Mouse (Mus musculus) heart, embryonic 14.5 days (tissue): ENCODE data around the gene Mob3a. TPM values are rescaled to one million over a fixed set of nuclear protein-coding genes. Genes with fewer than 3 reads are reported as not detected.
"Not testable (repeated sequence)": the region's sequence is repeated elsewhere in the genome, so short reads cannot be mapped to it uniquely, and the experiment has no call there.

ENCODE experiments used
- ATAC-seq: fragments of 200-750 bp; cut with Nextera tagmentation; 2 replicates; pipeline ENCODE4 v1.8.0; 2017; ENCODE audit warnings: low read depth, moderate TSS enrichment; ENCODE audit not compliant: insufficient number of reproducible peaks, insufficient read depth, low FRiP score
- H3K27ac ChIP-seq, 2 experiments: fragments of 200-500 bp in 1 of 2; fragments of 300-500 bp in 1 of 2; sonication (generic) in 1 of 2; replicated peaks in 1 of 2; 2 replicates each; pipeline ENCODE4 v1.5.1; 2012 to 2014; ENCODE audit warnings: low read depth in 2 of 2, low read length in 2 of 2, control low read depth in 1 of 2, mild to moderate bottlenecking in 1 of 2, mixed read lengths in 1 of 2; ENCODE audit not compliant: control insufficient read depth in 1 of 2, insufficient read depth in 1 of 2
- H3K27me3 ChIP-seq: fragments of 300-500 bp; sonication (generic); 2 replicates; pipeline ENCODE4 v1.6.1; 2014; ENCODE audit warnings: mild to moderate bottlenecking, low read length, control low read depth; ENCODE audit not compliant: control insufficient read depth, insufficient read depth
- H3K36me3 ChIP-seq: fragments of 300-500 bp; sonication (generic); 2 replicates; pipeline ENCODE4 v1.6.1; 2014; ENCODE audit warnings: mild to moderate bottlenecking, control low read depth, low read length, mixed read lengths; ENCODE audit not compliant: control insufficient read depth, insufficient read depth
- H3K4me1 ChIP-seq, 2 experiments: fragments of 200-500 bp in 1 of 2; fragments of 300-500 bp in 1 of 2; sonication (generic) in 1 of 2; 2 replicates each; pipeline ENCODE4 v1.6.1; 2012 to 2014; ENCODE audit warnings: low read length in 2 of 2, control low read depth in 1 of 2, mixed read lengths in 1 of 2; ENCODE audit not compliant: control insufficient read depth in 2 of 2, insufficient read depth in 2 of 2
- H3K4me2 ChIP-seq: fragments of 300-500 bp; sonication (generic); 2 replicates; pipeline ENCODE4 v1.6.1; 2014; ENCODE audit warnings: mild to moderate bottlenecking, low read length
- H3K4me3 ChIP-seq, 2 experiments: fragments of 200-500 bp in 1 of 2; fragments of 300-500 bp in 1 of 2; sonication (generic) in 1 of 2; 2 replicates each; pipeline ENCODE4 v1.5.1; 2012 to 2014; ENCODE audit warnings: low read length in 2 of 2, mild to moderate bottlenecking in 2 of 2, control low read depth in 1 of 2, low read depth in 1 of 2, moderate library complexity in 1 of 2; ENCODE audit not compliant: control insufficient read depth in 1 of 2, insufficient read depth in 1 of 2
- H3K9ac ChIP-seq: fragments of 300-500 bp; sonication (generic); 2 replicates; pipeline ENCODE4 v1.6.1; 2014; ENCODE audit warnings: mild to moderate bottlenecking, low read length
- H3K9me3 ChIP-seq: fragments of 300-500 bp; sonication (generic); 2 replicates; pipeline ENCODE4 v1.6.1; 2016; ENCODE audit warnings: low read length, control low read depth; ENCODE audit not compliant: control insufficient read depth
- WGBS: fragments of 180-500 bp; shearing (Covaris S2); extraction: QIAGEN DNeasy Blood & Tissue Kit; methylation state at CpG from one replicate; pipeline ENCODE4 v1.1.7; 2014; 5-methylcytosine and 5-hydroxymethylcytosine counted together
- polyA plus RNA-seq: library from polyadenylated mRNA; unstranded; fragments of >200 nt; fragmentation: Nextera tagmentation; extraction: Ambion mirVana; gene quantifications from 2 replicates; pipeline ENCODE4 v1.2.1, GENCODE M21; 2014

The Mob3a gene
- polyA plus RNA-seq, 1 experiment from 2014 or later: 22.3 TPM

DNA sequence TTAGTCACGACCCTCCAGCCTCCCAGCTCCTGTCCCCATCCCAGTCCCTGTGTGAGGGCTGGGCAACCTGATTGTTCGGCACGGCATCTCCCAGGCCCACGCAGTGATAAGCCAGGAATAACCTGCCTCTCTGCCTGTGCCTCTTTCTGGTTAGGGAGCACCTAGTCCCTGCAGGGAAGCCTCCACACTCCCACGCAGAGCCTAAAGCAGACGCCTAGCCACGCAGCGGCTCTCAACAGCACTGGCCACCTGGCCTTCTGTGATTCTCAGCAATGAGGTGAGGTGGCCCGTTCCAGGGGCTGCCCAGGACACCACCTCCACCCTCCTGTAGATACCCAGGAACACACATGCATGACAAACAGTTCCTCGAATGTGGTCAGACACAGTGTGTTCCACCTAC, 51.4 kb downstream of the Mob3a start:
- Histone ChIP-seq H3K4me1 (peaks cover 5 to 13% of the 10 kb centered on the region in 2 experiments), H3K9ac (no peak overlapping the region), H3K27ac (no peak overlapping the region), H3K4me3 (no peak overlapping the region), H3K27me3 (no peaks in the 10 kb centered on the region), H3K9me3 (no peaks in the 10 kb centered on the region), H3K36me3 (peaks cover 35% of the 10 kb centered on the region), H3K4me2 (no peak overlapping the region)
- no peak for ATAC-seq
- WGBS: 77% methylated on average over 10 of the region's 10 CpGs

DNA sequence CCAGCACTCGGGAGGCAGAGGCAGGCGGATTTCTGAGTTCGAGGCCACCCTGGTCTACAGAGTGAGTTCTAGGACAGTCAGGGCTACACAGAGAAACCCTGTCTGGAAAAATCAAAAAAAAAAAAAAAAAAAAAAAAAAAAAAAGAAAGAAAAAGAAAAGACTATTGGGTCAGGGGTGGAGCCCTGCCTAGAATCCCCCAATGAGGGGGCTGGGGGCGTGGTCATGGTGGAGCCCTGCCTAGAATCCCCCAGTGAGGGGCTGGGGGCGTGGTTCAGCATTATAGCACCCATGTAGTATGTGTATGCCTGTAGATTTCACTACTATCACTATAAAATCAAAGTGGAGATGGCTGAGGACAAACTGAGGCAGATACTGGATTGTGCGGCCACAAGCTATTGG, 51.9 kb downstream of the Mob3a start:
- not testable (repeated sequence) for H3K4me1 ChIP-seq, ATAC-seq, H3K27me3 ChIP-seq, H3K9me3 ChIP-seq, H3K9ac ChIP-seq, H3K4me2 ChIP-seq, H3K4me3 ChIP-seq, H3K27ac ChIP-seq
- 84% methylated on average over 6 of the region's 6 CpGs for WGBS
- peaks cover 40% of the 10 kb centered on the region for H3K36me3 ChIP-seq

DNA sequence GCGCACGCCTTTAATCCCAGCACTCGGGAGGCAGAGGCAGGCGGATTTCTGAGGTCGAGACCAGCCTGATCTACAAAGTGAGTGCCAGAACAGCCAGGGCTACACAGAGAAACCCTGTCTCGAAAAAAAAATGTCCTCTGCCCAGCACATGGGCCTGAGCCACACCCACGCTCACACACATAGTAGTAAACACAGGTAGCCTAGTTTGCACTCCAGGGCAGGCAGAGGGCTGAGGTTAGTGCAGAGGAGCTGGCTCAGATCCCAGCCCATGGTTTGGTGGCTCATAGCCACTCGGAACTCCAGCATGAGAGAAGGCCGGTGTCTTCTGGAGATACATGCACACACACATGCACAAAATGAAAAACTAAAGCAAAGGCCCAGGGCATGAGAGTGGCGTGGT, 54.8 kb downstream of the Mob3a start:
- H3K4me3 ChIP-seq: no peak overlapping the region
- no peaks in the 10 kb centered on the region for H3K9me3 ChIP-seq
- H3K4me1 ChIP-seq: no peaks in the 10 kb centered on the region; a peak in 1 of 4 replicates
- no peak overlapping the region for H3K27ac ChIP-seq
- 94% methylated on average over 10 of the region's 10 CpGs for WGBS
- no peak overlapping the region for H3K4me2 ChIP-seq
- H3K36me3 ChIP-seq: peaks cover 65% of the 10 kb centered on the region
- no peak for ATAC-seq
- H3K27me3 ChIP-seq: no peaks in the 10 kb centered on the region
- no peak overlapping the region for H3K9ac ChIP-seq

DNA sequence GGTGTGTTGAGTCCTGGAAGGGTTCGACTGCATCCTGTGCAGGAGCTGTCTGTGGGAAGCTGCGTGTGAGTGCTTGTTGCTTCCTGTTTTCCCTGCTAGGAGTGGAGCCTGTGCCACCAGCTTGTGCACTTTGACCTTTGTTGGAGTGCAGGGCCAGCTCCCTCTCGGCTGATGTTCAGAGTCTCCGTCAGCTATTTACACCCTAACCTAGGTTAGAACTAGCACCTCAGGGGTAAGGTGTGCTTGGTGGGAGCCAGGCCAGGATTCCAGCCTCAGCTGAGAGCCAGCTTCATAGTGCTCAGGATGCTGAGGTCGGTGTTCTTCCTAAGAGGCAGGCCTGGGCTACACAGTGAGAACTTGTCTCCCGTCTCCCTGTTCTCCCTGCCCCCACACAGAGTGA, 66.4 kb downstream of the Mob3a start:
- H3K4me3 ChIP-seq: no peak overlapping the region
- 78% methylated on average over 6 of the region's 6 CpGs for WGBS

More for the DNA sequence above, 66.4 kb downstream of the Mob3a start:
- peaks cover 72% of the 10 kb centered on the region for H3K36me3 ChIP-seq
- no peaks in the 10 kb centered on the region for H3K9me3 ChIP-seq
- no peak overlapping the region for H3K9ac ChIP-seq
- no peaks in the 10 kb centered on the region for H3K27me3 ChIP-seq
- H3K4me1 ChIP-seq: peaks cover 0 to under 1% of the 10 kb centered on the region in 2 experiments; a peak in 1 of 4 replicates
- H3K27ac ChIP-seq: no peak overlapping the region
- no peak overlapping the region for H3K4me2 ChIP-seq
- no peak for ATAC-seq

Other genes with a start within 250 kb of the Mob3a start
- not detected in 2 replicates for gene Onecut3, start 207.1 kb downstream of the Mob3a start, polyA plus RNA-seq
- 0.08 and 0.09 TPM in 2 replicates for gene Atp8b3, start 162.9 kb downstream of the Mob3a start, polyA plus RNA-seq
- gene Rexo1, start 140.4 kb downstream of the Mob3a start, polyA plus RNA-seq: 16.7 and 17.0 TPM in 2 replicates
- gene Klf16, start 124.7 kb downstream of the Mob3a start, polyA plus RNA-seq: 3.5 and 5.0 TPM in 2 replicates
- 119 and 141 TPM in 2 replicates for gene Abhd17a, start 111.6 kb downstream of the Mob3a start, polyA plus RNA-seq
- 65.9 and 67.1 TPM in 2 replicates for gene Scamp4, start 99.1 kb downstream of the Mob3a start, polyA plus RNA-seq
- 2.6 and 3.6 TPM in 2 replicates for gene Adat3, start 99.1 kb downstream of the Mob3a start, polyA plus RNA-seq
- gene Gm49322, start 96.0 kb downstream of the Mob3a start, polyA plus RNA-seq: 0.88 and 1.4 TPM in 2 replicates
- gene Csnk1g2, start 79.1 kb downstream of the Mob3a start, polyA plus RNA-seq: 64.8 and 65.0 TPM in 2 replicates
- gene Btbd2, start 44.9 kb downstream of the Mob3a start, polyA plus RNA-seq: 49.4 and 53.8 TPM in 2 replicates
- 69.5 and 82.7 TPM in 2 replicates for gene Mknk2, start 23.9 kb downstream of the Mob3a start, polyA plus RNA-seq
- gene Izumo4, start 207 bp upstream of the Mob3a start, polyA plus RNA-seq: 3.5 and 7.0 TPM in 2 replicates
- gene Ap3d1, start 40.3 kb upstream of the Mob3a start, polyA plus RNA-seq: 45.0 and 54.5 TPM in 2 replicates
- 26.5 and 28.2 TPM in 2 replicates for gene Dot1l, start 53.2 kb upstream of the Mob3a start, polyA plus RNA-seq
- 49.2 and 51.0 TPM in 2 replicates for gene Sf3a2, start 96.2 kb upstream of the Mob3a start, polyA plus RNA-seq
- 71.1 and 75.4 TPM in 2 replicates for gene Plekhj1, start 96.6 kb upstream of the Mob3a start, polyA plus RNA-seq
- gene Amh, start 103.3 kb upstream of the Mob3a start, polyA plus RNA-seq: 0.12 TPM in 1 of 2 replicates, not detected in the other
- 5.5 and 5.6 TPM in 2 replicates for gene Jsrp1, start 111.5 kb upstream of the Mob3a start, polyA plus RNA-seq
- gene Oaz1, start 124.7 kb upstream of the Mob3a start, polyA plus RNA-seq: 2,025 and 2,172 TPM in 2 replicates
- gene Lingo3, start 142.1 kb upstream of the Mob3a start, polyA plus RNA-seq: 0.46 TPM in 2 replicates
- 200 and 230 TPM in 2 replicates for gene Lsm7, start 153.2 kb upstream of the Mob3a start, polyA plus RNA-seq
- gene Sppl2b, start 153.3 kb upstream of the Mob3a start, polyA plus RNA-seq: 21.3 and 23.7 TPM in 2 replicates
- gene Tmprss9, start 169.9 kb upstream of the Mob3a start, polyA plus RNA-seq: 0.05 and 0.07 TPM in 2 replicates
- gene Timm13, start 199.0 kb upstream of the Mob3a start, polyA plus RNA-seq: 310 and 338 TPM in 2 replicates
- 7.3 and 8.1 TPM in 2 replicates for gene Lmnb2, start 216.3 kb upstream of the Mob3a start, polyA plus RNA-seq
- 34.5 and 39.8 TPM in 2 replicates for gene Gadd45b, start 228.1 kb upstream of the Mob3a start, polyA plus RNA-seq